Mouse (Mus musculus) lung, adult 2 months (tissue): Measurements from ENCODE around the gene Mbnl1.

Experiments
- CTCF ChIP-seq: fragments of 200-500 bp; IDR thresholded peaks from 2 replicates; pipeline ENCODE4 v1.5.1; 2011; ENCODE audit warnings: mild to moderate bottlenecking, low read length, control low read depth; ENCODE audit not compliant: insufficient read depth
- POLR2A ChIP-seq: fragments of 200-500 bp; IDR thresholded peaks from 2 replicates; pipeline ENCODE4 v1.6.1; 2011; ENCODE audit warnings: low read depth, mild to moderate bottlenecking, control low read depth, low read length, borderline replicate concordance; ENCODE audit errors: extremely low read depth

DNA sequence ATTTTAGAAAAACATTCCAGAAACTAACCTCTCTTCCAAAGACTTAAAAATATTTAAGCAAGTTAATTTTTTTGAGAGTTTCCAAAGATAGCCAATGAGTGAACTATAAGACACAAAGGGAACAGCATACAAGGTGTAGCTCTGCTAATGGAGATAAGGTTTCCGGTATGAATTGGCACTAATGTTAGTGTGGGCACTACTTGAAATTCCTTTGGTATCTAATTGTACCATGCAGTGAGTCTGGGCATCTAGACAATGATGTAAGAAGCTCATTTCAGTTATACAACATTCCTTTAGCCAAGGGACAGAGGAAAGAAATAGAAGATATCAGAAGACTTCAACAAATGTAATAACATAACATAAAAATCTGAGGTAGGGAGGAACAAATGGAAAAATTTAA lies 175.7 kb downstream of the Mbnl1 start:
- TF ChIP-seq CTCF, result no peak
- no peak for TF ChIP-seq POLR2A
